Mouse (Mus musculus) E14TG2a.4 (cell line): Measurements from ENCODE around the gene Banp.

Source experiments
- CTCF ChIP-seq: conservative IDR thresholded peaks from 2 replicates; pipeline ENCODE4 v1.5.1; 2014; ENCODE audit warnings: low read length
- NANOG ChIP-seq: IDR thresholded peaks from 2 replicates; pipeline ENCODE4 v1.6.1; 2014; ENCODE audit warnings: borderline replicate concordance, low read length, mixed read lengths
- POU5F1 ChIP-seq: IDR thresholded peaks from 2 replicates; pipeline ENCODE4 v1.6.1; 2014; ENCODE audit warnings: low read length, borderline replicate concordance

- TF ChIP-seq CTCF (no peak), NANOG (no peak), POU5F1 (no peak)
Measured at GRCm38 (mm10) chr8:122056113-122056512, 106.6 kb downstream of the Banp start.
